Mouse (Mus musculus) thymus, adult 2 months (tissue): ENCODE results near the gene Rprd1b. TPM values are rescaled to one million over a fixed set of nuclear protein-coding genes. Genes with fewer than 3 reads are reported as not detected.
A peak's percentile ranks its signal among the peaks of the same experiment; 100 is the strongest.

Experiments
- DNase-seq: peaks from one replicate; pipeline ENCODE4 v3.0.0; 2021
- H3K27ac ChIP-seq: fragments of 200-500 bp; 2 replicates; pipeline ENCODE4 v1.5.1; 2012; ENCODE audit warnings: low read length, control low read depth; ENCODE audit not compliant: control insufficient read depth, insufficient read depth
- H3K27me3 ChIP-seq: fragments of 200-500 bp; 2 replicates; pipeline ENCODE4 v1.6.1; 2012; ENCODE audit warnings: mild to moderate bottlenecking, low read length, moderate library complexity, mixed read lengths; ENCODE audit not compliant: control insufficient read depth, insufficient read depth
- H3K36me3 ChIP-seq: fragments of 200-500 bp; 2 replicates; pipeline ENCODE4 v1.6.1; 2012; ENCODE audit warnings: mild to moderate bottlenecking, low read length, moderate library complexity; ENCODE audit not compliant: control insufficient read depth, insufficient read depth
- H3K4me1 ChIP-seq: fragments of 200-500 bp; replicated peaks from 2 replicates; pipeline ENCODE4 v1.6.1; 2012; ENCODE audit warnings: low read length; ENCODE audit not compliant: control insufficient read depth, insufficient read depth
- H3K4me3 ChIP-seq: fragments of 200-500 bp; 2 replicates; pipeline ENCODE4 v1.5.1; 2012; ENCODE audit warnings: mild to moderate bottlenecking, low read length, control low read depth, moderate library complexity; ENCODE audit not compliant: control insufficient read depth, insufficient read depth
- CTCF ChIP-seq: fragments of 200-500 bp; IDR thresholded peaks from 2 replicates; pipeline ENCODE4 v1.5.1; 2012; ENCODE audit warnings: mild to moderate bottlenecking, control low read depth, low read length, moderate library complexity, borderline replicate concordance; ENCODE audit not compliant: control insufficient read depth, poor library complexity, insufficient read depth; ENCODE audit errors: extremely low read depth
- POLR2A ChIP-seq: fragments of 200-500 bp; IDR thresholded peaks from 2 replicates; pipeline ENCODE4 v1.6.1; 2012; ENCODE audit warnings: mild to moderate bottlenecking, low read length, control low read depth, moderate library complexity; ENCODE audit not compliant: control insufficient read depth, poor library complexity, insufficient read depth; ENCODE audit errors: extremely low read depth
- WGBS: fragments of 180-500 bp; shearing (Covaris S2); methylation state at CpG from one replicate; pipeline ENCODE4 v1.1.7; 2018; 5-methylcytosine and 5-hydroxymethylcytosine counted together
- polyA plus RNA-seq: library from polyadenylated mRNA; depleted of rRNA; stranded (reverse); fragments of >200 nt; gene quantifications from 2 replicates; pipeline ENCODE4 v1.2.3, GENCODE M21; 2012

Gene Rprd1b
- polyA plus RNA-seq, 1 experiment = 35.3 TPM

DNA sequence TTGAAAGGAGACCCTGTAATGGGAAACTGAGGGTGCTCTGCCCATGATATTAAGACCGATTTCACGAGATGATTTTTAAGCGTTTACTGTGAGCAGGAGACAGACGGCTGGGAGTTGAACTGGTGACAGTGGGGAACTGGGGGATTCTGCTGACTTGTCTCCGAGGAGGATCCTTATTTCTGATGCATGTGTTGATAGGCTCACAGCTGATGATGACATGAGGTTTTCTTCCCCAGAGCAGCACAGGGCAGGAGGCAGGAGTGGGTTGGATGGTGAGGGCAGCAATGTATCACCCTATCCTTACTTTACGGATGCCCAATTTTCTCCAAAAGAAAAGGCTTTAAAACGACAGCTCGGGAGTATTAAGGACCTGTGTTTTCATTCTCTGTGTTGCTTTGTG, 116.0 kb downstream of the Rprd1b start:
- no peak for DNase-seq
- Histone ChIP-seq H3K4me1 (0 out of 2 replicates have a peak, but pooled peaks cover 3% of the 10 kb centered on the region), H3K4me3 (no peak overlapping the region), H3K36me3 (no peaks in the 10 kb centered on the region), H3K27me3 (no peaks in the 10 kb centered on the region; the same call in 1 of the 2 replicates), H3K27ac (no peak overlapping the region)
- TF ChIP-seq POLR2A (no peak), CTCF (no peak)
- WGBS = 73% methylated on average over 8 of the region's 8 CpGs

DNA sequence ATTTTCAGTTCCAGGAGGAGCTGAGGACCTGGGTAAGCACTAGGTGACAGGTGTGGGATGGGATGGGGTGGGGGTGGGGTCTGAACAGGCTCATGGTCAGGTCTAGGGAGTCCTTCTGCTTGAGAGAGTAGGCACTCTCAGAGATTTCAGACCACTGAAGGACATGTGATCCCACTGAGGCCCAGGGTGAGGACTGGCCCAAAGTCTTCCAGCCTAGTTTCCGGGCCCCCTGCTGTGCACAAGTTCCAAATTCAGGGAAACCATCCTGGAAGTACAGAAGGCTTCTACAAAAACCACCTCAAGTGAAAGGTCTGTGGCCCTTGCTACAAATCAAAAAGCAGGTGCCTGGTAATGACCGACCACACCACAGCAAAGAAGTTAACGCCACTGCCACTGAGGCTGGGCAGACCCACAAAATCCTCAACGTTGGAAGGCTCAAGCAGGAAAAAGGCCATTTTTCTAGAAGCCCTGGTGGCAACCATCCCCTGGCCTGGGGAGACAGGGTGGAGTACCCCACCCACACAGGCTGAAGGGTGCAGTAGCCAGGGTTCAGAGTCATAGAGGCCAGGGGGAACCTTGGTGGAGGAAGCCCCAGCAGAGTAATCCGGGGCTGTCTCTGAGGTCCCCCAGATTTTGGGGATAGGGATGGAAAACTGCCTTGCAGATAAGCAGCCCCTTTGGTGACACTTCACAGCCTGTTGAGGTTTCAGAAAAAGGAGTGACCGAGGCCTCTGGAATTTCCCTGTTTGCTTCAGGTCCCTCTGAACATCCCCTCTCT, 116.6 kb downstream of the Rprd1b start:
- no peak for TF ChIP-seq CTCF

DNA sequence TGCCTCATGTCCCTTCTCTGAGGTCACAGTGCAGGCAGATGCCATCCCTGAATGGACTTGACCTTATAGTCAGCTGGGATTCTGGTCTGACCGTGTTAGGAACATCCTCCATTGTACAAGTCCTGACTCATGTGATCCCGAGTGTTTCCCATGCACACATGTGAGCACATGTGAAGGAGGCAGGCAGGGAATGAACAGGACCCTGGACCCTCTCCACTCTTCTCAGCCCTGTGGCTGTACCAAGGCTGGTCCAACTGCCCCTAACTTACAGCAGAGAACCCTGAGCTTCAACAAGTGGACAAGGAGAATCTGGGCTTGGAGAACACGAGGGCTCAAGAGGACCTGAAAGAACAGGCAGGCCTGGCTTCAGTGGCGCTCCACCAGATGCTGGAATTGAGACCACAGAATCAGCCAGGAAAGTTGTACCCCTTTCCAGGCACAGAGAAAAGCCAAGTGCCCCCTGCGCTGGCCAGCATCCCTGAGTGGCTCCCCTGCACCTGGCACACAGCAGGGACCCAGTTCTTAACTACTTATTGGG, 117.3 kb downstream of the Rprd1b start:
- TF ChIP-seq POLR2A (no peak), CTCF (no peak)
- 85% methylated on average over 5 of the region's 5 CpGs for WGBS

More for the DNA sequence above, 116.6 kb downstream of the Rprd1b start:
- no peak overlapping the region for H3K27ac ChIP-seq
- no peaks in the 10 kb centered on the region; the same call in 1 of the 2 replicates for H3K27me3 ChIP-seq
- H3K36me3 ChIP-seq = no peaks in the 10 kb centered on the region
- no peak overlapping the region for H3K4me3 ChIP-seq
- 90% methylated on average over 6 of the region's 6 CpGs for WGBS
- no peak for DNase-seq
- 0 out of 2 replicates have a peak, but pooled peaks cover 3% of the 10 kb centered on the region for H3K4me1 ChIP-seq

DNA sequence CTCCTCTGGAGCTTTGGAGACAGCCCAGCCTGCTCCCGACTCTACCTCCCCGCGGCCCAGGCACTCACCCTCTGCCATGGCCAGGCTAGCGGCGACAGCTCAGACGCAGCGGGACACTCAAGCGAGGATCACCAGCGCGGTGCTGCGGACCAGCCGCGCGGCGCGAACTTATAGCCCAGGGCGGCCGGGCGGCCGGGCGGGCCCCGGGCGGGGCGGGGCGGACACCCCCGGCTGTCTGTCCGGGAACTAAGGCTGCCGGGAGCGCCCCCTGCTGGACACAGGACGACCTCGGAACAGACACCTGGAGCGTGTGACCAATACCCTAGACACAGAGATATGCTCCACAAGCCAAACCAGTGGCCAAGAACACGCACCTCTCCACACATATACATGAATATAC, 117.9 kb downstream of the Rprd1b start, which contains the start of gene Tgm2:
Tgm2 (minus strand) TSS at position 214 of the 400 bp plus-strand sequence.
- DNase-seq = peak; percentile 83
- Histone ChIP-seq H3K36me3 (no peaks in the 10 kb centered on the region), H3K4me1 (0 out of 2 replicates have a peak, but pooled peaks cover 3% of the 10 kb centered on the region), H3K27ac (no peak within 1 kb of the TSS), H3K27me3 (no peaks in the 10 kb centered on the region; the same call in 1 of the 2 replicates), H3K4me3 (peak within 1 kb of the TSS; percentile 14; the same call in 1 of the 2 replicates)
- WGBS = 4% methylated on average over 33 of the region's 33 CpGs
- TF ChIP-seq CTCF (peak; percentile 95), POLR2A (no peak)

More for the DNA sequence above, 117.3 kb downstream of the Rprd1b start:
- H3K27ac ChIP-seq = no peak overlapping the region
- no peaks in the 10 kb centered on the region for H3K36me3 ChIP-seq
- no peak for DNase-seq
- 0 out of 2 replicates have a peak, but pooled peaks cover 3% of the 10 kb centered on the region for H3K4me1 ChIP-seq
- H3K4me3 ChIP-seq = no peak overlapping the region
- H3K27me3 ChIP-seq = no peaks in the 10 kb centered on the region; the same call in 1 of the 2 replicates

DNA sequence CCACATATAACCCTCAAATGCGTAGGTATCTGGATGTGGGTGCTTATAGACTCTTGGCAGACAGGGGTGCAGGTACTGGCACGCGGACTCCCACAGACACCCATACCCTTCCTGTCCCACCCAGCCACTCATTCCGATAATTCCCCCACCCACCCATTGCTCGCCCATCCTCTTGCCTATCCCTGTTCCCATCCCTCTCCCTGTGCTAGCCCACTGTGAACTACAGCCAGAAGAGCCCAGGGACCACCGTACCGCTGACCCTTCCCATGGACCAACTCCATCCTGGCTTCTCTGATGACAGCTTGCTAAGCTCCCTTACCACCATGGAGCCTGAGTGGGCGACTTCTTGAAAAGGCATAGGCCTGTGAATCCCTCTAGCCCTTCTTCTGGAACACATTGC, 118.7 kb downstream of the Rprd1b start:
- TF ChIP-seq POLR2A (no peak), CTCF (no peak)
- Histone ChIP-seq H3K4me1 (0 out of 2 replicates have a peak, but pooled peaks cover 3% of the 10 kb centered on the region), H3K27me3 (no peaks in the 10 kb centered on the region; the same call in 1 of the 2 replicates), H3K27ac (no peak overlapping the region), H3K36me3 (no peaks in the 10 kb centered on the region), H3K4me3 (no peak overlapping the region)
- 96% methylated on average over 8 of the region's 8 CpGs for WGBS
- DNase-seq = no peak

DNA sequence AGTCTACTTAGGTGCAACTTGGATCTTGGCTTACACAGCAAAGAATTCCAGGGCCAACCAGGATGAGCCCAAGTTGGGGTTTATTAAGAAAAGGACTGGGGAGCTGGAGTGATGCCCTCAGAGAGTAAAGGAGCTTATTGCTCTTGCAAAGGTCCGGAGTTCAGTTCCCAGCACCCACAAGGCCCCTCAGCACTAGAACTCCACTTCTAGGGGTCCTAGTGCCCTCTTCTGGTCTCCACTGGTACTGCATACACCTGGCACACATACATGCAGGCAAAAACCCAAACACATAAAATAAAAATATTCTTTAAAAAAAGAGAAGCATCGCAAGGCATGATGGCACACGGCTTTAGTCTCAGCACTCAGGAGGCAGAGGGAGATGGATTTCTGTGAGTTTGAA, 122.8 kb downstream of the Rprd1b start:
- Histone ChIP-seq H3K36me3 (no peaks in the 10 kb centered on the region), H3K4me3 (no peak overlapping the region), H3K27ac (no peak overlapping the region), H3K27me3 (no peaks in the 10 kb centered on the region; the same call in 1 of the 2 replicates), H3K4me1 (peaks cover 18% of the 10 kb centered on the region)
- WGBS = 97% methylated on average over 3 of the region's 3 CpGs
- TF ChIP-seq POLR2A (no peak), CTCF (no peak)
- DNase-seq = no peak
